Mouse (Mus musculus) kidney, embryonic 16.5 days (tissue): ENCODE data around the gene Npy4r. TPM values are rescaled to one million over a fixed set of nuclear protein-coding genes. Genes with fewer than 3 reads are reported as not detected.

ENCODE experiments used
- ATAC-seq: fragments of 200-750 bp; cut with Nextera tagmentation; 2 replicates; pipeline ENCODE4 v1.8.0; 2017; ENCODE audit warnings: moderate TSS enrichment; ENCODE audit not compliant: low FRiP score, low TSS enrichment
- H3K27ac ChIP-seq: fragments of 300-500 bp; sonication (generic); 2 replicates; pipeline ENCODE4 v1.5.1; 2014; ENCODE audit warnings: low read length
- H3K27me3 ChIP-seq: fragments of 300-500 bp; sonication (generic); 2 replicates; pipeline ENCODE4 v1.6.1; 2014; ENCODE audit warnings: low read length, control low read depth, mixed read lengths; ENCODE audit not compliant: insufficient read depth
- H3K36me3 ChIP-seq: fragments of 300-500 bp; sonication (generic); 2 replicates; pipeline ENCODE4 v1.6.1; 2014; ENCODE audit warnings: low read length, control low read depth, mixed read lengths; ENCODE audit not compliant: insufficient read depth
- H3K4me1 ChIP-seq: fragments of 300-500 bp; sonication (generic); 2 replicates; pipeline ENCODE4 v1.6.1; 2014; ENCODE audit warnings: low read length, control low read depth, mixed read lengths; ENCODE audit not compliant: insufficient read depth
- H3K4me2 ChIP-seq: fragments of 300-500 bp; sonication (generic); replicated peaks from 2 replicates; pipeline ENCODE4 v1.6.1; 2014; ENCODE audit warnings: low read depth, low read length
- H3K4me3 ChIP-seq: fragments of 300-500 bp; sonication (generic); 2 replicates; pipeline ENCODE4 v1.5.1; 2014; ENCODE audit warnings: mild to moderate bottlenecking, low read length
- H3K9ac ChIP-seq: fragments of 300-500 bp; sonication (generic); replicated peaks from 2 replicates; pipeline ENCODE4 v1.6.1; 2014; ENCODE audit warnings: low read length
- H3K9me3 ChIP-seq: fragments of 300-500 bp; sonication (generic); 2 replicates; pipeline ENCODE4 v1.6.1; 2016; ENCODE audit warnings: low read length, control low read depth
- WGBS: fragments of 180-500 bp; shearing (Covaris S2); extraction: QIAGEN DNeasy Blood & Tissue Kit; methylation state at CpG from one replicate; pipeline ENCODE4 v1.1.7; 2014; 5-methylcytosine and 5-hydroxymethylcytosine counted together
- polyA plus RNA-seq: library from polyadenylated mRNA; unstranded; fragments of >200 nt; fragmentation: Nextera tagmentation; extraction: Ambion mirVana; gene quantifications from 2 replicates; pipeline ENCODE4 v1.2.1, GENCODE M21; 2015

Npy4r gene
- 0.06 and 0.10 TPM in 2 replicates for polyA plus RNA-seq

GRCm38 (mm10) chr14:34152342-34152741 lies at the start of gene Npy4r:
TSS of gene Npy4r (minus strand) at chr14:34152489.
- H3K9me3 ChIP-seq: no peaks in the 10 kb centered on the region
- H3K4me2 ChIP-seq: peak within 1 kb of the TSS; percentile 43
- no peak within 1 kb of the TSS for H3K4me3 ChIP-seq
- ATAC-seq: peak; percentile 95
- WGBS: 11% methylated on average over 16 of the region's 16 CpGs
- no peak within 1 kb of the TSS for H3K9ac ChIP-seq
- no peak within 1 kb of the TSS for H3K27ac ChIP-seq
- no peaks in the 10 kb centered on the region for H3K36me3 ChIP-seq
- peaks cover 7% of the 10 kb centered on the region for H3K4me1 ChIP-seq
- no peaks in the 10 kb centered on the region for H3K27me3 ChIP-seq

GRCm38 (mm10) chr14:34201231-34202035 lies 49.1 kb upstream of the Npy4r start, which contains the start of gene Gprin2:
TSS of gene Gprin2 (minus strand) at chr14:34201653.
- Histone ChIP-seq H3K4me3 (peak within 1 kb of the TSS; percentile 73), H3K27me3 (peaks cover 3% of the 10 kb centered on the region; the same call in 1 of the 2 replicates), H3K4me1 (peaks cover 7% of the 10 kb centered on the region), H3K27ac (no peak within 1 kb of the TSS), H3K9me3 (no peaks in the 10 kb centered on the region), H3K36me3 (no peaks in the 10 kb centered on the region), H3K4me2 (peak within 1 kb of the TSS; percentile 97), H3K9ac (peak within 1 kb of the TSS; percentile 68)
- ATAC-seq: peak; percentile 69
- 3% methylated on average over 43 of the region's 52 CpGs for WGBS

GRCm38 (mm10) chr14:34200738-34201230 lies 48.5 kb upstream of the Npy4r start:
- peak overlapping the region; percentile 73 for H3K4me3 ChIP-seq
- 5% methylated on average over 18 of the region's 19 CpGs for WGBS
- no peak overlapping the region for H3K27ac ChIP-seq
- ATAC-seq: peak; percentile 80
- peaks cover 3% of the 10 kb centered on the region; the same call in 1 of the 2 replicates for H3K27me3 ChIP-seq
- H3K9me3 ChIP-seq: no peaks in the 10 kb centered on the region
- H3K4me2 ChIP-seq: peak overlapping the region; percentile 97
- no peaks in the 10 kb centered on the region for H3K36me3 ChIP-seq
- H3K4me1 ChIP-seq: peaks cover 7% of the 10 kb centered on the region
- peak overlapping the region; percentile 68 for H3K9ac ChIP-seq

- 24% methylated on average over 4 of the region's 4 CpGs for WGBS
- Histone ChIP-seq H3K4me3 (no peak overlapping the region), H3K9ac (no peak overlapping the region), H3K27ac (no peak overlapping the region), H3K9me3 (no peaks in the 10 kb centered on the region), H3K4me2 (no peak overlapping the region), H3K4me1 (peaks cover 7% of the 10 kb centered on the region), H3K27me3 (peaks cover 3% of the 10 kb centered on the region; the same call in 1 of the 2 replicates), H3K36me3 (no peaks in the 10 kb centered on the region)
- no peak for ATAC-seq
Observed at GRCm38 (mm10) chr14:34196706-34197105, 44.4 kb upstream of the Npy4r start.

- peaks cover 2% of the 10 kb centered on the region for H3K4me1 ChIP-seq
- H3K27ac ChIP-seq: no peak overlapping the region
- ATAC-seq: no peak
- no peaks in the 10 kb centered on the region for H3K36me3 ChIP-seq
- no peaks in the 10 kb centered on the region for H3K9me3 ChIP-seq
- H3K9ac ChIP-seq: no peak overlapping the region
- WGBS: 93% methylated on average over 15 of the region's 15 CpGs
- no peaks in the 10 kb centered on the region; the same call in 1 of the 2 replicates for H3K27me3 ChIP-seq
- no peak overlapping the region for H3K4me2 ChIP-seq
- H3K4me3 ChIP-seq: no peak overlapping the region
Observed at GRCm38 (mm10) chr14:34195466-34195865, 43.2 kb upstream of the Npy4r start.

- Histone ChIP-seq H3K9ac (no peak overlapping the region), H3K4me1 (no peaks in the 10 kb centered on the region), H3K27me3 (no peaks in the 10 kb centered on the region), H3K36me3 (no peaks in the 10 kb centered on the region), H3K4me2 (no peak overlapping the region), H3K9me3 (no peaks in the 10 kb centered on the region), H3K4me3 (no peak overlapping the region), H3K27ac (no peak overlapping the region)
- no peak for ATAC-seq
- WGBS: 59% methylated on average over 4 of the region's 4 CpGs
Observed at GRCm38 (mm10) chr14:34193879-34194278, 41.6 kb upstream of the Npy4r start.

GRCm38 (mm10) chr14:34190361-34190760 lies 38.1 kb upstream of the Npy4r start:
- no peaks in the 10 kb centered on the region for H3K27me3 ChIP-seq
- no peak overlapping the region for H3K4me3 ChIP-seq
- H3K36me3 ChIP-seq: no peaks in the 10 kb centered on the region
- no peak overlapping the region for H3K4me2 ChIP-seq
- WGBS: 75% methylated on average over 7 of the region's 7 CpGs
- no peak overlapping the region for H3K9ac ChIP-seq
- ATAC-seq: no peak
- no peaks in the 10 kb centered on the region for H3K9me3 ChIP-seq
- no peak overlapping the region for H3K27ac ChIP-seq
- no peaks in the 10 kb centered on the region for H3K4me1 ChIP-seq

- H3K36me3 ChIP-seq: no peaks in the 10 kb centered on the region
- 72% methylated on average over 5 of the region's 5 CpGs for WGBS
- no peak overlapping the region for H3K4me2 ChIP-seq
- H3K9ac ChIP-seq: no peak overlapping the region
- no peaks in the 10 kb centered on the region for H3K4me1 ChIP-seq
- H3K27ac ChIP-seq: no peak overlapping the region
- H3K27me3 ChIP-seq: no peaks in the 10 kb centered on the region
- H3K4me3 ChIP-seq: no peak overlapping the region
- no peaks in the 10 kb centered on the region for H3K9me3 ChIP-seq
- ATAC-seq: no peak
Observed at GRCm38 (mm10) chr14:34188629-34189028, 36.3 kb upstream of the Npy4r start.

- Histone ChIP-seq H3K4me2 (no peak overlapping the region), H3K9me3 (0 out of 2 replicates have a peak, but pooled peaks cover 5% of the 10 kb centered on the region), H3K27ac (no peak overlapping the region), H3K4me1 (no peaks in the 10 kb centered on the region), H3K36me3 (no peaks in the 10 kb centered on the region), H3K9ac (no peak overlapping the region), H3K4me3 (no peak overlapping the region), H3K27me3 (no peaks in the 10 kb centered on the region)
- 81% methylated on average over 1 of the region's 1 CpGs for WGBS
- no peak for ATAC-seq
Observed at GRCm38 (mm10) chr14:34183101-34183500, 30.8 kb upstream of the Npy4r start.

GRCm38 (mm10) chr14:34179351-34179750 lies 27.1 kb upstream of the Npy4r start:
- 0 out of 2 replicates have a peak, but pooled peaks cover 5% of the 10 kb centered on the region for H3K9me3 ChIP-seq
- no peak overlapping the region for H3K4me2 ChIP-seq
- ATAC-seq: no peak
- H3K36me3 ChIP-seq: no peaks in the 10 kb centered on the region
- H3K27me3 ChIP-seq: no peaks in the 10 kb centered on the region
- no peaks in the 10 kb centered on the region for H3K4me1 ChIP-seq
- no peak overlapping the region for H3K9ac ChIP-seq
- no peak overlapping the region for H3K27ac ChIP-seq
- WGBS: 96% methylated on average over 3 of the region's 3 CpGs
- H3K4me3 ChIP-seq: no peak overlapping the region
